Mouse (Mus musculus): ENCODE measurements around the gene Bcl2a1b. TPM values are rescaled to one million over a fixed set of nuclear protein-coding genes. Genes with fewer than 3 reads are reported as not detected.
A peak's percentile ranks its signal among the peaks of the same experiment; 100 is the strongest.
"Not testable (repeated sequence)": the region's sequence is repeated elsewhere in the genome, so short reads cannot be mapped to it uniquely, and the experiment has no call there.

Gene Bcl2a1b
- total RNA-seq (2014; rRNA removed), result 0.16 TPM in 1 of 2 replicates, not detected in the other
- polyA plus RNA-seq (2015; fragmentation: Nextera tagmentation; extraction: Ambion mirVana), result 2.4 and 2.6 TPM in 2 replicates

GRCm38 (mm10) chr9:89198969-89199416 lies at the start of gene Bcl2a1b, which contains the start of gene Gm29094:
TSS of gene Bcl2a1b (plus strand) at chr9:89199209.
TSS of gene Gm29094 (plus strand) at chr9:89199379.
- ATAC-seq; H3K27ac ChIP-seq; H3K4me1 ChIP-seq (ENCODE audit: insufficient read depth, low read length); H3K4me2 ChIP-seq (ENCODE audit: low read depth, low read length); H3K36me3 ChIP-seq (ENCODE audit: insufficient read depth, low read length); H3K9ac ChIP-seq (replicated peaks; ENCODE audit: low read length); H3K4me3 ChIP-seq (ENCODE audit: low read length); H3K9me3 ChIP-seq (ENCODE audit: low read length); DNase-seq (ENCODE audit: low spot score); H3K27me3 ChIP-seq (ENCODE audit: insufficient read depth, low read length): not testable (repeated sequence)
- 95% methylated on average over 5 of the region's 5 CpGs for WGBS

DNA sequence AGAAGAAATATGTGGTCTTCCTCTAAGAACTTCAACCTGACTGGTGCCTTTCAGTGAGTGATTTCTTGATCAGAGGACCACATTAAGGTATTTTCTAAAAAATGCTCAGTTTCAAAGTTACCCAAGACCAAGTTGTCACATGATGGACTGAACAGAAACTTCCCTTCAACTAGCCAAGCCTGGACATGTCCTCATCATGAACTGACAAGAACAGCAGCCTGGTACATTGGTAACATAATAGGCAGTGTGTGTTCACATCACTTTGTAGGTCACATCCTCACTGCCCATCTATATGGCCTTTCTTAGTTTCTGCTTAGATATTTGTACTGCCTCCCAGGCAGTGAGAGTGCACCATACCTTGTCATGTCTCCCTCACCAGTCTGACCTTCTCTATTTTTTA lies 26.5 kb upstream of the Bcl2a1b start:
- H3K9me3 ChIP-seq (ENCODE audit: low read length); H3K4me1 ChIP-seq (ENCODE audit: insufficient read depth, low read length); H3K9ac ChIP-seq (replicated peaks; ENCODE audit: low read length); DNase-seq (ENCODE audit: low spot score); H3K36me3 ChIP-seq (ENCODE audit: insufficient read depth, low read length); H3K27me3 ChIP-seq (ENCODE audit: insufficient read depth, low read length); ATAC-seq; H3K27ac ChIP-seq; H3K4me3 ChIP-seq (ENCODE audit: low read length); H3K4me2 ChIP-seq (ENCODE audit: low read depth, low read length): not testable (repeated sequence)

DNA sequence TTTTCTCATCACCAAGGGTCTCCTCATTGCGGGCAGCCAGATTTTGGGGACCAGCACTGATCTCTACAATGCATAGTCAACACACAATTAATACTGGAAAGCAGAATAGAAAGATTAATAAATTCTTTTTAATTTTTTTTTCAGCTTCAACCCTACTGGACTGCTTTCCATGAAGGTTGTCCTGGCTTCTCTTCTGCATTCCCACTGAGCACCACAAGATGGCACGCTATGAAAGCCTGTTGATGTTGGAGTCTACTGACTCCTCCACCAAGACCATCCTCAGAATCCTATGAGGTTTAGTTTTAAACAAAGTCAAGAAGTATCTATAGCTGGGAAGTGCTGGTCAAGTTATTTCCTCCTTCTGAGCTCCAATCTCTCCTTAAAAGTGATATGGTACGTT lies 20.2 kb upstream of the Bcl2a1b start:
- not testable (repeated sequence) for H3K4me2 ChIP-seq (ENCODE audit: low read depth, low read length); H3K9me3 ChIP-seq (ENCODE audit: low read length); H3K9ac ChIP-seq (replicated peaks; ENCODE audit: low read length); H3K36me3 ChIP-seq (ENCODE audit: insufficient read depth, low read length); H3K27ac ChIP-seq; H3K4me1 ChIP-seq (ENCODE audit: insufficient read depth, low read length); DNase-seq (ENCODE audit: low spot score); ATAC-seq; H3K4me3 ChIP-seq (ENCODE audit: low read length); H3K27me3 ChIP-seq (ENCODE audit: insufficient read depth, low read length)
- 32% methylated on average over 2 of the region's 3 CpGs for WGBS
- TF ChIP-seq CTCF (IDR thresholded peaks at IDR 0.05; ENCODE audit: low read depth), result peak; percentile 36; the same call in 1 of the 2 replicates

DNA sequence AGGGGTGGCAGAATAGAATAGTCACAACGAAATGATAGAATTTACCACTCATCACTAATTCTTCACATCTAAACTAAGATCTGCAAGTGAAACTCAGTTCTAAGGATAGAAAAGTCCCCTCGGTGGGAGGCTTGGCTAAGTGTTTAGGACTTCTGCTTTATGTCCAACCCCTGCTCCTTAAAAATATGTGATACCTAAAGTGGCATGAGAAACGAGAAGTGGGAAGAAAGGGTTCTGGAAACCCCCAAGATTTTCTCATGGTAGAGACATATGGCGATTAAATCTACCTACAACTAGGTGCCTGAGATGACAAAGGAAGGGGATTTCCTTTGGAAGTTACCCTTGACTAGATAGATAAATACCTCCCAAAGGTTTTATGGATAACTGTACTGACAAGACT lies 19.5 kb upstream of the Bcl2a1b start:
- H3K27ac ChIP-seq; H3K4me1 ChIP-seq (ENCODE audit: insufficient read depth, low read length); H3K36me3 ChIP-seq (ENCODE audit: insufficient read depth, low read length); H3K27me3 ChIP-seq (ENCODE audit: insufficient read depth, low read length); DNase-seq (ENCODE audit: low spot score); H3K9me3 ChIP-seq (ENCODE audit: low read length); H3K4me3 ChIP-seq (ENCODE audit: low read length); H3K9ac ChIP-seq (replicated peaks; ENCODE audit: low read length); H3K4me2 ChIP-seq (ENCODE audit: low read depth, low read length); ATAC-seq: not testable (repeated sequence)
- WGBS, result 93% methylated on average over 3 of the region's 4 CpGs

DNA sequence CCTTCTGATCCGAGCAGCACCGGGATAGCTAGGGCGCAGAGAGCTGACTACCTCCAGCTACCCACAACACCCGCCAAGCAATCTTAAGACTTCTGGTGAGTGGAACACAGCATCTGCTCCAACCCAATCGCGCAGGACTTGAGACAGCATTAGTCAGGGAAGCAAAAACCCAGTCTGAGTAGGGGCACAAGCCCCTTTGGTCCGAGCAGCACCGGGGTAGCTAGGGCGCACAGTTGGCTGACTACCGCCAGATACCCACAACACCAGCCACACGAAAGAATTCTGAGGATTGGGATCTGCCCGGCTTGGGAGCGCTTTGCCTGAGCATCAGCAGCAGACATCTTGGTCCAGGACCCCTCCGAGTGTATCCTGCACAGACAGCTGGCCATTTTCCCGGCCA lies 12.0 kb upstream of the Bcl2a1b start:
- DNase-seq (ENCODE audit: low spot score); ATAC-seq; H3K4me1 ChIP-seq (ENCODE audit: insufficient read depth, low read length); H3K4me3 ChIP-seq (ENCODE audit: low read length); H3K4me2 ChIP-seq (ENCODE audit: low read depth, low read length); H3K27me3 ChIP-seq (ENCODE audit: insufficient read depth, low read length); H3K9me3 ChIP-seq (ENCODE audit: low read length); H3K27ac ChIP-seq; H3K36me3 ChIP-seq (ENCODE audit: insufficient read depth, low read length); H3K9ac ChIP-seq (replicated peaks; ENCODE audit: low read length): not testable (repeated sequence)
- 87% methylated on average over 15 of the region's 15 CpGs for WGBS

- not testable (repeated sequence) for H3K9me3 ChIP-seq (ENCODE audit: low read length); H3K36me3 ChIP-seq (ENCODE audit: insufficient read depth, low read length); ATAC-seq; H3K27ac ChIP-seq; H3K4me3 ChIP-seq (ENCODE audit: low read length); H3K4me1 ChIP-seq (ENCODE audit: insufficient read depth, low read length); DNase-seq (ENCODE audit: low spot score); H3K4me2 ChIP-seq (ENCODE audit: low read depth, low read length); H3K27me3 ChIP-seq (ENCODE audit: insufficient read depth, low read length); H3K9ac ChIP-seq (replicated peaks; ENCODE audit: low read length)
Measured at GRCm38 (mm10) chr9:89195483-89195882, 3.5 kb upstream of the Bcl2a1b start.

DNA sequence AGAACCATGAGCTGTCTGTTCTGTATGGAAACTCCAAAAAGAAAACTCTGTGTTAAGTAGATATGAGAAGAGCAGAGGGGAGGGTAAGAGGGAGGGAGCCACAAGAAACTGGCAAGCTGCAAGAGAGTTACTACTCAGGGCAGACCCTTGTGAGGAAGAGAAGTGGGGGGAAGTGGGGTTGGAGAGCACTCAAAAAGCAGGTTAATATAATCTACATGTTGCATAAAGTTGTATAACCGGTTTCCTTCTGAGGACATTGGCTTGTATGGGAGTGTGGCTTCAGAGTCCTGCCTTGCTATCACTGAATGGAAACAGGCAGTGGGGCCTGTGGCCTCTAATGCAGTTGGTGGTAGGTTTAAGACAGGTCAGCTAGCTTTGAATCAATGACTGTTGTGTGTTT lies 1.5 kb upstream of the Bcl2a1b start:
- not testable (repeated sequence) for H3K4me2 ChIP-seq (ENCODE audit: low read depth, low read length); H3K9me3 ChIP-seq (ENCODE audit: low read length); H3K4me3 ChIP-seq (ENCODE audit: low read length); H3K27ac ChIP-seq; DNase-seq (ENCODE audit: low spot score); H3K36me3 ChIP-seq (ENCODE audit: insufficient read depth, low read length); H3K4me1 ChIP-seq (ENCODE audit: insufficient read depth, low read length); H3K9ac ChIP-seq (replicated peaks; ENCODE audit: low read length); ATAC-seq; H3K27me3 ChIP-seq (ENCODE audit: insufficient read depth, low read length)
- WGBS, result 100% methylated on average over 1 of the region's 1 CpGs

DNA sequence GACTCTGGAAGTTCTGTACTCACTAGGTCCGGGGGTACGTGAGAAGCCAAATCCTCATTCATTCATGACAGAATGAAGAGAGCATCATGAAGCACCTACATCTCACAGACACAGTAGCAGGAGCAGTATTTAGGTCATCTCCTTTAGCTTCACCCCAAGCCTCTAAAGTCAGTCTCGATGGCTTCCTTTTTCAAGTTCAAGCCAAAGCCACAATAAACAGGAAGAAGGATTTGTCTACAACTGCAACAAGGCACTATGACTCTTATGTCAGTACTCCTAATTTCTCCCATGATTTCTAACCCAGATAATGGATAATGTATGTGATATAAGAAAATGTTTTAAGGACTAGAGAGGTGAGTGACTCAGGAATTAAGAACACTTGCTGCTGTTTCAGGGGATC lies 660 bp upstream of the Bcl2a1b start:
- DNase-seq (ENCODE audit: low spot score); H3K9me3 ChIP-seq (ENCODE audit: low read length); H3K4me2 ChIP-seq (ENCODE audit: low read depth, low read length); ATAC-seq; H3K27me3 ChIP-seq (ENCODE audit: insufficient read depth, low read length); H3K4me3 ChIP-seq (ENCODE audit: low read length); H3K4me1 ChIP-seq (ENCODE audit: insufficient read depth, low read length); H3K36me3 ChIP-seq (ENCODE audit: insufficient read depth, low read length); H3K27ac ChIP-seq; H3K9ac ChIP-seq (replicated peaks; ENCODE audit: low read length): not testable (repeated sequence)
- 92% methylated on average over 3 of the region's 3 CpGs for WGBS

DNA sequence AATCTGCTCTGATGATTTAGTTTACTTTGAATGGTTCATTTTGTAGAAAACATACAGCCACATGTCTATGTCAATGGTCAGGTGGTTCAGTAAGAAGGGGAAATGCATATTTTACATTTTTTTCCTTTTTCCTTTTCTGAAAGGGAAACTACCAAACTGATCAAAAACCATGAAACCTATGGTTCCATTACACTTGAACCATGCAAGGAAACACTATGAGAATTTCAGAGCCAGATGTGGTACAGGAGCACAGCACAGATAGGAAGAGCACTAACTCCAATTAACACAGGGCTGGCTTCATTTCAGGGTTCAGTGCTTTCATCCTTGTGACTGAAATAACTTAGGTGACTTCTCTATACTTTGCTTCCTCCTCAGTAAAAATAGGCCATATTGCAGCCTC lies 3.2 kb downstream of the Bcl2a1b start:
- H3K4me3 ChIP-seq (ENCODE audit: low read length); DNase-seq (ENCODE audit: low spot score); H3K9me3 ChIP-seq (ENCODE audit: low read length); H3K36me3 ChIP-seq (ENCODE audit: insufficient read depth, low read length); H3K4me2 ChIP-seq (ENCODE audit: low read depth, low read length); H3K9ac ChIP-seq (replicated peaks; ENCODE audit: low read length); H3K4me1 ChIP-seq (ENCODE audit: insufficient read depth, low read length); H3K27ac ChIP-seq; H3K27me3 ChIP-seq (ENCODE audit: insufficient read depth, low read length); ATAC-seq: not testable (repeated sequence)

GRCm38 (mm10) chr9:89208939-89209338 lies 9.9 kb downstream of the Bcl2a1b start:
- ATAC-seq; H3K4me3 ChIP-seq (ENCODE audit: low read length): not testable (repeated sequence)
- WGBS, result 71% methylated on average over 1 of the region's 1 CpGs

More at GRCm38 (mm10) chr9:89208939-89209338, 9.9 kb downstream of the Bcl2a1b start:
- not testable (repeated sequence) for H3K4me1 ChIP-seq (ENCODE audit: insufficient read depth, low read length); DNase-seq (ENCODE audit: low spot score); H3K27ac ChIP-seq; H3K9ac ChIP-seq (replicated peaks; ENCODE audit: low read length); H3K4me2 ChIP-seq (ENCODE audit: low read depth, low read length); H3K9me3 ChIP-seq (ENCODE audit: low read length); H3K27me3 ChIP-seq (ENCODE audit: insufficient read depth, low read length); H3K36me3 ChIP-seq (ENCODE audit: insufficient read depth, low read length)
